Mouse (Mus musculus) forebrain, postnatal 0 days (tissue): ENCODE measurements around the gene Ptpru. TPM values are rescaled to one million over a fixed set of nuclear protein-coding genes. Genes with fewer than 3 reads are reported as not detected.

Source experiments
- ATAC-seq: fragments of 200-750 bp; cut with Nextera tagmentation; 2 replicates; pipeline ENCODE4 v1.8.0; 2017; ENCODE audit warnings: mild to moderate bottlenecking, moderate library complexity
- DNase-seq: peaks from one replicate; pipeline ENCODE4 v3.0.0-alpha.2; 2015
- H3K27ac ChIP-seq: fragments of 300-500 bp; sonication (generic); 2 replicates; pipeline ENCODE4 v1.5.1; 2014; ENCODE audit warnings: low read depth, mild to moderate bottlenecking, antibody characterized with exemption, low read length, moderate library complexity, mixed read lengths
- H3K27me3 ChIP-seq: fragments of 300-500 bp; sonication (generic); 2 replicates; pipeline ENCODE4 v1.6.1; 2014; ENCODE audit warnings: mild to moderate bottlenecking, low read length, mixed read lengths; ENCODE audit not compliant: insufficient read depth
- H3K36me3 ChIP-seq: fragments of 300-500 bp; sonication (generic); 2 replicates; pipeline ENCODE4 v1.6.1; 2014; ENCODE audit warnings: mild to moderate bottlenecking, moderate library complexity; ENCODE audit not compliant: insufficient read depth
- H3K4me1 ChIP-seq: fragments of 300-500 bp; sonication (generic); 2 replicates; pipeline ENCODE4 v1.6.1; 2014; ENCODE audit warnings: antibody characterized with exemption; ENCODE audit not compliant: insufficient read depth
- H3K4me2 ChIP-seq: fragments of 300-500 bp; sonication (generic); 2 replicates; pipeline ENCODE4 v1.6.1; 2014; ENCODE audit warnings: low read depth, mild to moderate bottlenecking, moderate library complexity
- H3K4me3 ChIP-seq: fragments of 300-500 bp; sonication (generic); 2 replicates; pipeline ENCODE4 v1.5.1; 2014; ENCODE audit warnings: low read depth, low read length, mixed read lengths
- H3K9ac ChIP-seq: fragments of 300-500 bp; sonication (generic); 2 replicates; pipeline ENCODE4 v1.6.1; 2014; ENCODE audit warnings: mild to moderate bottlenecking
- H3K9me3 ChIP-seq: fragments of 300-500 bp; sonication (generic); 2 replicates; pipeline ENCODE4 v1.6.1; 2016; ENCODE audit warnings: low read length
- CTCF ChIP-seq: sonication (generic); IDR thresholded peaks from 2 replicates; pipeline ENCODE4 v1.5.1; 2016; ENCODE audit warnings: antibody characterized with exemption, control low read depth, low read depth
- WGBS: fragments of 180-500 bp; shearing (Covaris S2); extraction: QIAGEN DNeasy Blood & Tissue Kit; methylation state at CpG from one replicate; pipeline ENCODE4 v1.1.7; 2014; 5-methylcytosine and 5-hydroxymethylcytosine counted together
- polyA plus RNA-seq: library from polyadenylated mRNA; unstranded; fragments of >200 nt; fragmentation: Nextera tagmentation; extraction: Ambion mirVana; gene quantifications from 2 replicates; pipeline ENCODE4 v1.2.1, GENCODE M21; 2015
- total RNA-seq: library from RNA; depleted of rRNA; stranded (reverse); fragments of >200 nt; gene quantifications from 2 replicates; pipeline ENCODE4 v1.2.3, GENCODE M21; 2014

Ptpru gene
- total and polyA plus RNA-seq, 2 experiments from 2014 or later = 21.2 to 27.4 TPM

DNA sequence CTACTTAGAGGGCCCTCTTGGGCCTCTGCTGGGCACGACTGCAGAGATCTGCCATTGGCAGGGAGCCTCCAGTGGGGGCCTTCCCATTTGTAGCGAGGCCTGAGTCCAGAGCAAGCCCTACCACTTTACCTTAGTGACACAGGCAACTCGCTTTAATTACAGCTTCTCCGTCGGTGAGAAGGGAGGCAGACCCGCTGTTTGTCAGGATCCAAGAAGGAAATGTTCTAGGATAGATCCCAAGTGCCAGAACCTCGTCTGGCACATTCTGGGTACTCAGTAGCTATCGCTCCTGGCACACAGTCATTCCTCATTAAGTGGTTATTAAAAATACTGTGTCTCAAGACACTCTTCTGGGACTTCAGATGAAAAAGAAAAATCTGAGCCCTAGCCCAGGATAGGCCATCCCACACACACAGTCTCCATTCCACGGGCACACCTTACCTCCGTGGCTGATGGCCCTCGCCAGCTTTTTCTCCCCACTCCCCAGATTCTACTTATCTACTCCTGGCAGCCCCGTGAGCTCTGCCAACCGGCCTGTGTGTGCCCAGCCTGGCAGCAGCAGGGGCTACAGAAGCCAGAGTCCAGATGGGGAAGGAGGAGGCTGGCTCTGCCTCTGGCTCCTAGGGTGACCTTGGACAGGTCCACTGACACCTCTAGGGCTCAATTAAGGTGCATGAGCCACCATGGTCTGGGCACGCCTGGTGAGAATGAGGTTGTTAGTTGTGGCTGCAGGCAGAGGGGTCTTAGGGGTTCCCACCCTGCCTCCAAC is 41.6 kb downstream of the Ptpru start:
- DNase-seq = no peak
- Histone ChIP-seq H3K27me3 (no peaks in the 10 kb centered on the region), H3K9me3 (no peaks in the 10 kb centered on the region), H3K36me3 (no peaks in the 10 kb centered on the region), H3K27ac (no peak overlapping the region), H3K4me1 (0 out of 2 replicates have a peak, but pooled peaks cover 2% of the 10 kb centered on the region), H3K9ac (no peak overlapping the region), H3K4me2 (no peak overlapping the region), H3K4me3 (no peak overlapping the region)
- TF ChIP-seq CTCF = no peak
- no peak for ATAC-seq
- 57% methylated on average over 14 of the region's 14 CpGs for WGBS

DNA sequence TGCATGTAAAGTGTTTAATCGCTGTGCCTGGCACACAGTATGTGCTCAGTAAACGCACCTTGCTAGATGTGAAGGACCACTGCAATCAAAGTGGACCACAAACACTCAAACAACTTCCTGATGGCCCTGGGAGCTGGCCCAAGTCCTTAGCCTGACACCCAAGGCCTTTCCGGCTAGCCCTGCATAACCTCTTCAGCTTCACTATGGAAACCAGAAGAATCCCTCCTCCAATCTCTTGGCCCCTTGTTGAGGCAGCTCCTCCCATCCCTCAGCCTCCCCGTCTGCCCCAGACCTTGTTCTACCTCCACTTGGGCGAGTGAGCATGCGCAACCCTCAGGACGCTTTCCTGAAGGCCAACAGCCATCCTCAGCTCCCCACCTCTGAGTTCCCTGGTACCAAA is 51.3 kb downstream of the Ptpru start:
- no peak for TF ChIP-seq CTCF
- Histone ChIP-seq H3K9me3 (no peaks in the 10 kb centered on the region), H3K27ac (no peak overlapping the region), H3K4me1 (no peaks in the 10 kb centered on the region), H3K9ac (no peak overlapping the region), H3K4me2 (no peak overlapping the region), H3K36me3 (no peaks in the 10 kb centered on the region), H3K4me3 (no peak overlapping the region), H3K27me3 (no peaks in the 10 kb centered on the region)
- DNase-seq (no peak), ATAC-seq (no peak)
- WGBS = 84% methylated on average over 7 of the region's 7 CpGs

DNA sequence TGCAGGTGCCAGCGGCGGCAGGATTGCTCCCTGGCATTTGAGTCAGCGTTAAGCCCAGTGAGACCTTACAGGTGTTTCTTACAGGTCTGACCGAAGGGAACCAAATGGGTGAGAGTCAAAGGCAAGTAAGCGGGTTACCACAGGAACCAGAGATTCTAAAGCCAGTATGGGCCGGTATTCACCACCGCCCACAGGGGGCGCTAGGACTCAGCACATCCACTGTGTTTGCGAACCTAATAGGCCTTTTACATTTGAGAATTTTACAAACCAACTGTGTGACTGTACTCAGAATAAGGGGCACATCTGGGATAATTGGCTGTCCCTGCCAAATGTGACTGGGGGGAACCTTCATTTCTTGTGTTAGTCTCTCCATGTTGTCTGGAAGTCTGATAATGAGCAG is 54.1 kb downstream of the Ptpru start:
- no peaks in the 10 kb centered on the region for H3K4me1 ChIP-seq
- ATAC-seq (no peak), DNase-seq (peak; percentile 68)
- H3K4me2 ChIP-seq = no peak overlapping the region
- H3K9me3 ChIP-seq = no peaks in the 10 kb centered on the region
- H3K27me3 ChIP-seq = no peaks in the 10 kb centered on the region
- H3K4me3 ChIP-seq = no peak overlapping the region
- H3K36me3 ChIP-seq = no peaks in the 10 kb centered on the region
- no peak overlapping the region for H3K27ac ChIP-seq
- peak; percentile 75 for TF ChIP-seq CTCF
- no peak overlapping the region for H3K9ac ChIP-seq
- WGBS = 15% methylated on average over 9 of the region's 9 CpGs

DNA sequence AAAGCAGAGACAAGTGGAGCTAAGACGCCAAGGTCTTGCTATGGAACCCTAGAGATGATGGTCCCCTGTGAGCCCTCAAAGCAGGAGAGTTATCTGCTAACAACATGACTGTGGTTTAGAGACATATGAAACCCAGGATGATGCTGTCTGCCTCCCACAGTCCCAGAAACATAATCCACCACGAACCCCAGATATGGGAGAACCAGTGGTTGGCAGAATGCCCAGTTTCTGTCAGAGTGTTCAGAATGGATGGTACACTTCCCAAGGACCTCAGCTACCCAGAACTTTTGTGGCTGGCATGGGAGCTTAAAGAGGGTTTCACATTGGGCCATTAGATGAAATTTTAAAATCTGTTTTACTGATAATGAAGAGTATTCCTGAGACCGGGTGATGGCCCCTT is 57.1 kb downstream of the Ptpru start:
- no peak for TF ChIP-seq CTCF
- peak; percentile 47 for DNase-seq
- 46% methylated on average over 3 of the region's 3 CpGs for WGBS
- H3K4me3 ChIP-seq = no peak overlapping the region
- ATAC-seq = no peak
- H3K4me2 ChIP-seq = no peak overlapping the region
- no peaks in the 10 kb centered on the region for H3K9me3 ChIP-seq
- no peaks in the 10 kb centered on the region for H3K36me3 ChIP-seq
- no peak overlapping the region for H3K9ac ChIP-seq
- H3K27ac ChIP-seq = no peak overlapping the region
- no peaks in the 10 kb centered on the region for H3K27me3 ChIP-seq
- H3K4me1 ChIP-seq = no peaks in the 10 kb centered on the region

DNA sequence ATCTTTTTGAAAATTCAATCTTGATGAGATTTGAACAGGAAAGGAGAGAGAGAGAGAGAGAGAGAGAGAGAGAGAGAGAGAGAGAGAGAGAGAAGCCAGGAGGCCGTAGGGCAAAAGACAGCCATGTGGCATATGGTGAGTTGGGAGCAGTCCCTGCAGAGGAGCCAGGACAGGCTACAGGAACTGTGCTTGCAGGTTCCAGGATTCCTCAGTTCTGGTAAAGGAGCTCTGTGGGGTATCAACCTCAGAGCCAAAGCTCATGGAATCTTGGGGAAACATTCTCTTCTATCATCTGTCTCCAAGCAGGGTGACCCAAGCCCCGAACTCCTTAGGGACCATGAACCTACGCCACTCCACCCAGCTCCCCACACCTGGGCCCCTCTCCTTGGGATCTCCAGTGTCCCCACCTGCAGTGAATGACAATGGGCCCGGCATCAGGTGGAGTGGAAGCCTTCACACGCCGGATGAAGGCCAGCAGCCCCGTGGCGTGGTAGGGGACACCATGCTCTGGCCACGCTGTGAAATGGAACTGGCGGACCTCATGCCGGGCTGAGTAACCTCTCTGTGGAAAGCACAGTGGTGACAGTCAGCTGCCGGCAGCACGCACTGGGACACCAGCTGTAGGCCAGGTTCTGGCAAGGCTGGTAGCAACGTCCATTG is 59.3 kb downstream of the Ptpru start:
- 84% methylated on average over 14 of the region's 14 CpGs for WGBS
- ATAC-seq = no peak
- Histone ChIP-seq H3K27me3 (no peaks in the 10 kb centered on the region), H3K36me3 (no peaks in the 10 kb centered on the region), H3K9ac (no peak overlapping the region), H3K27ac (no peak overlapping the region), H3K9me3 (no peaks in the 10 kb centered on the region), H3K4me3 (no peak overlapping the region), H3K4me1 (no peaks in the 10 kb centered on the region), H3K4me2 (no peak overlapping the region)
- no peak for TF ChIP-seq CTCF
- DNase-seq = no peak

DNA sequence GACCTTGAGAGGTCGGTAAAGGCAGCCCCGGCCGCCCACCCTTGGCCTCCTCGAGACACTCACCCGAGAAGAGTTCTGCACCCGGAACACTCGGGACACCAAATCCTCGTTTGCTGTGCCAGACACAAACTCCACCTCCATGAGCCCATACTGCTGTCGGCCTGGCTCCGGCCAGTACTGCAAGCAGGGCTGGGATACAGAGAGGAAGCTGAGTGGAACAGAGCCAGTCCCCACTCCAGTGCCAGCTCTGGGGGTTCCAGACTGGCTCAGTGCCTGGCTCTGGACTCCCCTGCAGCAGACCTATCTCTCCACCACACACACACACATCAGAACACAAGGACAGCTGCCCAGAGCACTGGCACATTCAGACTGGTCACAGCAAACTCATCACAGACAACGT is 66.7 kb downstream of the Ptpru start:
- peak; percentile 46 for DNase-seq
- peaks cover 9% of the 10 kb centered on the region; the same call in 1 of the 2 replicates for H3K36me3 ChIP-seq

DNA sequence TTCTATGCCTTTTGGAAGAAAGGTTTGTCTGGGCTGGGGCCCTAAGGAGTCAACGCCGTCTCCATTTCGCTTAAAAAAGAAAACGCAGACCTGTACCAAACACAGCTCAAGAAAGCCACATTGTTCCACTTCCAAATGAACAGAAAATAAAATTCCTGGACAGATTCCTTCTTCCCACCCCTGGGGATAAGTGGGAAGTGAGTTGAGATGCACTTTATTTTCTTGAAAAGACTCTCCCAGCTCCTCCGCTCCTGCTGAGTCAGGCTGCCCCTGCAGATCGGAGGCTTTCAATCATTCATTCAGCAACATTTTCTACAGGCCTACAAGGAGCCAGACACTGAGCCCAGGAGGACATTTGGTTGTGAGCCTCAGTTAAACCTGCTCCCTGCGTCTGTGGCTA is 74.2 kb downstream of the Ptpru start:
- no peak for DNase-seq
- Histone ChIP-seq H3K4me1 (no peaks in the 10 kb centered on the region), H3K4me2 (no peak overlapping the region), H3K36me3 (no peaks in the 10 kb centered on the region), H3K9ac (no peak overlapping the region), H3K27me3 (no peaks in the 10 kb centered on the region), H3K27ac (no peak overlapping the region), H3K9me3 (no peaks in the 10 kb centered on the region), H3K4me3 (no peak overlapping the region)
- ATAC-seq = no peak
- no peak for TF ChIP-seq CTCF
- 87% methylated on average over 7 of the region's 7 CpGs for WGBS

More for the DNA sequence above, 66.7 kb downstream of the Ptpru start:
- TF ChIP-seq CTCF = no peak
- peak; percentile 69 for ATAC-seq
- no peak overlapping the region for H3K9ac ChIP-seq
- no peak overlapping the region for H3K27ac ChIP-seq
- no peaks in the 10 kb centered on the region for H3K27me3 ChIP-seq
- no peaks in the 10 kb centered on the region for H3K9me3 ChIP-seq
- whole genome bisulfite sequencing = 66% methylated on average over 11 of the region's 11 CpGs
- H3K4me2 ChIP-seq = no peak overlapping the region
- no peak overlapping the region for H3K4me3 ChIP-seq
- H3K4me1 ChIP-seq = no peaks in the 10 kb centered on the region
